Mouse (Mus musculus): ENCODE results near the gene Ankrd33b. TPM values are rescaled to one million over a fixed set of nuclear protein-coding genes. Genes with fewer than 3 reads are reported as not detected.

The Ankrd33b gene
- polyA plus RNA-seq, 1 experiment from 2014 or later: 1.0 TPM

DNA sequence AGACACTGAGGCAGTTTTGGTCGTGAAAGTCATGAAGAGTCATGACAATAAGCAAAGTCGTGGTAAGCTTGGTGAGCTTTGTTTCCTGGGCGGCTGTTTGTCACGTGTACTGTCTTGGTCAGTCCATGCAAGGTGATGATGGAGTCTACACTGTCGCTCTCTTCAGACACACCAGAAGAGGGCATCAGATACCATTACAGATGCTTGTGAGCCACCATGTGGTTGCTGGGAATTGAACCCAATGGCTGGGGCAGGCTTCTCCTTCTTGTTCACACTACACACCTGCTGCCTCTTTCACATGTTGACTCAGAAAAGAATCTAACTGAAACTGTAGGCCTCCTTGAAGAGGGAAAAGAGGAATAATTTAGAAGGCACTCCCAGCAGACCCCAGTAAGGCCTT lies 19.3 kb downstream of the Ankrd33b start:
- H3K9me3 ChIP-seq: no peaks in the 10 kb centered on the region
- H3K4me1 ChIP-seq: no peaks in the 10 kb centered on the region
- no peak overlapping the region for H3K9ac ChIP-seq
- no peak for ATAC-seq (ENCODE audit: low FRiP score, low read depth)
- WGBS: 79% methylated on average over 5 of the region's 5 CpGs
- H3K4me3 ChIP-seq: no peak overlapping the region
- no peak overlapping the region for H3K4me2 ChIP-seq (replicated peaks)
- no peak overlapping the region for H3K27ac ChIP-seq
- no peaks in the 10 kb centered on the region for H3K27me3 ChIP-seq (replicated peaks)
- H3K36me3 ChIP-seq: no peaks in the 10 kb centered on the region

DNA sequence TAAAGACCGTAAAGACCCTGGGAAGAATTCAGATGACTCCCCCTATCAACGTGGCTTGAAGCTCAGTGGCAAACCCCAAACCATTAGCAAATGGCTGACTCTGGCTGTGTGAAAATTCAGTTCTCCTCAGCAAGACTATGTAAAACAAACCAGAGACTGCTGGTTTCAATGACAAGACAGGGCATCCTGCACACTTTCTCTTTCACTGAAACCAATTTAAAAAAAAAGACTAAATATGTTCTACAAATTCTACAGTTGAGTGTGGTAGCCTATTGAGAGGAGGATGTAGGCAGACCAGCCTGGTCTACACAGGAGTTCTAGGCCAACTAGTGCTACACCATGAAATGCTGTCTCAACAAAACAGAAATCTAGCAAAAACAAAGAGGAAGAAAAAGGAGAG lies 21.0 kb downstream of the Ankrd33b start:
- no peak overlapping the region for H3K9ac ChIP-seq
- no peaks in the 10 kb centered on the region for H3K36me3 ChIP-seq
- no peak overlapping the region for H3K4me3 ChIP-seq
- 63% methylated on average over 2 of the region's 2 CpGs for WGBS
- H3K27me3 ChIP-seq (replicated peaks): no peaks in the 10 kb centered on the region
- peaks cover 9% of the 10 kb centered on the region; the same call in 1 of the 2 replicates for H3K4me1 ChIP-seq
- H3K4me2 ChIP-seq (replicated peaks): no peak overlapping the region
- no peaks in the 10 kb centered on the region for H3K9me3 ChIP-seq
- ATAC-seq (ENCODE audit: low FRiP score, low read depth): no peak
- H3K27ac ChIP-seq: no peak overlapping the region

GRCm38 (mm10) chr15:31345366-31345765 lies 22.2 kb downstream of the Ankrd33b start:
- ATAC-seq (ENCODE audit: low FRiP score, low read depth): no peak
- Histone ChIP-seq H3K27me3 (replicated peaks) (no peaks in the 10 kb centered on the region), H3K36me3 (no peaks in the 10 kb centered on the region), H3K4me2 (replicated peaks) (no peak overlapping the region), H3K27ac (no peak overlapping the region), H3K4me3 (no peak overlapping the region), H3K9ac (no peak overlapping the region), H3K4me1 (peaks cover 9% of the 10 kb centered on the region; the same call in 1 of the 2 replicates), H3K9me3 (no peaks in the 10 kb centered on the region)
- WGBS: 88% methylated on average over 9 of the region's 9 CpGs

DNA sequence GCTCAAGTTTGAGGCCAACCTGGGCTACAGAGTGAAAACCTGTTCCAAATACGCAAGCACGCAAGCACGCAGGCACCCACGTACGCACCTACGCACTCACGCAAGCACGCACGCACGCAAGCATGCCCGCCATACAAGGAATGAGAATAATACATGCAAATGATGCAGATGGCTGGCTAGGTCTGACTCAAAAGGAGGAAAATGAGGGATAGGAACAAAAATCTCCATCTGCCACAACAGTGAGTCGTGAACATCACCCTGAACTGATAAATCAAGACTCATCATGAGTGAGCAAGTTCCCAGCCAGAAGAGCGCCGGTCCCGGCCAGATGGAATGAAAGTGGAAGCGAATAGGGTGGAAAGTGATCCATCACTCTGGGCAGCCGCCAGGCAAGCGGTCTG lies 22.7 kb downstream of the Ankrd33b start:
- H3K4me2 ChIP-seq (replicated peaks): no peak overlapping the region
- H3K36me3 ChIP-seq: no peaks in the 10 kb centered on the region
- no peak overlapping the region for H3K4me3 ChIP-seq
- 80% methylated on average over 18 of the region's 18 CpGs for WGBS
- 0 out of 2 replicates have a peak, but pooled peaks have one; percentile 14 for ATAC-seq (ENCODE audit: low FRiP score, low read depth)
- H3K9me3 ChIP-seq: no peaks in the 10 kb centered on the region
- no peak overlapping the region for H3K27ac ChIP-seq
- no peaks in the 10 kb centered on the region for H3K27me3 ChIP-seq (replicated peaks)
- H3K9ac ChIP-seq: no peak overlapping the region
- H3K4me1 ChIP-seq: peaks cover 9% of the 10 kb centered on the region; the same call in 1 of the 2 replicates

DNA sequence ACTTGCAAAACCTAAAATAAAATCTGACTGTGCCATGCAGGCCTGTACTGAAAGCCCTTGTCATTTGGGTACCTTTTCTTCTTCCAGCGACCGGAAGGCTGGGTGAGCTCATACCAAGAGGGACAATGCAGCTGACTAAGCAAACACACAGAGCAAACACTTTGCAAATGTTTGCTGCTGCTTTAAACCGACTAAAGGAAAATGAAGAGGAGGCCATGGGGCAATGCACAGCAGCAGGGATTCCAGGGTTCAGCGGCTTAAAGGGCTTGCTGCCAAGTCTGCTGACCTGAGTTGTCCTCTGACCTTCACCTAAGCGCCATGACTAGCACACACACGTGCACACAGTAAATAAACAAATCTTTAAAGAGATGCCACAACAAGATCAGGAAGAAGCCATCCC lies 23.9 kb downstream of the Ankrd33b start:
- H3K27ac ChIP-seq: no peak overlapping the region
- no peak overlapping the region for H3K4me3 ChIP-seq

DNA sequence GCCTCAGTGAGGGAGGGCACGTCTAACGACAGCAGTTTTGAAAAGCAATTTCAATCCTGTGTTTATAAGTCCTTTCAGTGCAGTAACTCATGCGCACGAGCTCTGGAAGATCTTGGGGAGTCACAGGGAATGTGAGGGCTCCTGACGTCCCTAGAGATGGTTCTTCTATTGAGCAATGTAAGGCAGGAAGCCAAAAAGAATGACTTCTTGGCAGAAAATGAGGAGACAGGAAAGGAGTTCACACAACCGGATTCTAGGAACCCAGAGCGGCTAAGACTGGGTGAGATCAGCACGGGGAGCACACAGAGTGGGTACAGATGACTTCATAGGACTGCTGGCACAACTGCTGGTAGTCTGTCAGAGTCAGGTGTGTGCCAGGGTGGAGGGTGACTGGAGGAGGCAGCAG lies 25.0 kb downstream of the Ankrd33b start:
- H3K4me2 ChIP-seq (replicated peaks): no peak overlapping the region
- H3K9ac ChIP-seq: no peak overlapping the region
- no peak overlapping the region for H3K4me3 ChIP-seq
- no peaks in the 10 kb centered on the region for H3K9me3 ChIP-seq
- H3K36me3 ChIP-seq: no peaks in the 10 kb centered on the region
- H3K27me3 ChIP-seq (replicated peaks): no peaks in the 10 kb centered on the region
- peaks cover 9% of the 10 kb centered on the region; the same call in 1 of the 2 replicates for H3K4me1 ChIP-seq
- 48% methylated on average over 8 of the region's 8 CpGs for WGBS
- no peak for ATAC-seq (ENCODE audit: low FRiP score, low read depth)
- H3K27ac ChIP-seq: no peak overlapping the region

More for the DNA sequence above, 23.9 kb downstream of the Ankrd33b start:
- H3K27me3 ChIP-seq (replicated peaks): no peaks in the 10 kb centered on the region
- no peak overlapping the region for H3K4me2 ChIP-seq (replicated peaks)
- ATAC-seq (ENCODE audit: low FRiP score, low read depth): no peak
- H3K9ac ChIP-seq: no peak overlapping the region
- peaks cover 9% of the 10 kb centered on the region; the same call in 1 of the 2 replicates for H3K4me1 ChIP-seq
- WGBS: 36% methylated on average over 6 of the region's 6 CpGs
- H3K9me3 ChIP-seq: no peaks in the 10 kb centered on the region
- no peaks in the 10 kb centered on the region for H3K36me3 ChIP-seq

DNA sequence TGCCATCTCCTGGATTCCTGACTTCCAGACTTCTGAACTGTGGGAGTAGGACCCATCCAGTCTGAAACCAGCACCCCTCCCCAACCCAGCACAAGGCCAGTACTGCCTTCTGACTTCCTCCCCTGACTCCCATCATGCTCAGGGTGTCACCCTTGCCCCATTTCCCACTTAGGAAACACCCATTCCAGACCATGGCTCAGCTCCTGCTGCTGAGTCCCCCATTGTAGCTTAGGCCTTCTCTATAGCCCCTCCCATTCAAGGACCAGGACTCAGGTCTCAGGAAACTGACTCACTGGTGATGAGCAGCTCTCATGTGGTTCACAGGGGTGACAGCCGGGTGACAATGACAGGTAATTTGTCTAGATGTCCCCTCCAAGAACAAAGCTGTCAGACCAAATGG lies 25.5 kb downstream of the Ankrd33b start:
- H3K9ac ChIP-seq: no peak overlapping the region
- no peak overlapping the region for H3K4me3 ChIP-seq
- no peak overlapping the region for H3K4me2 ChIP-seq (replicated peaks)
- peaks cover 9% of the 10 kb centered on the region; the same call in 1 of the 2 replicates for H3K4me1 ChIP-seq
- WGBS: 15% methylated on average over 1 of the region's 1 CpGs
- no peaks in the 10 kb centered on the region for H3K9me3 ChIP-seq
- H3K36me3 ChIP-seq: no peaks in the 10 kb centered on the region
- no peak for ATAC-seq (ENCODE audit: low FRiP score, low read depth)
- H3K27ac ChIP-seq: no peak overlapping the region
- no peaks in the 10 kb centered on the region for H3K27me3 ChIP-seq (replicated peaks)

GRCm38 (mm10) chr15:31338656-31339291 lies 28.8 kb downstream of the Ankrd33b start:
- no peaks in the 10 kb centered on the region for H3K9me3 ChIP-seq
- no peaks in the 10 kb centered on the region for H3K36me3 ChIP-seq
- 82% methylated on average over 10 of the region's 10 CpGs for WGBS
- no peak for ATAC-seq (ENCODE audit: low FRiP score, low read depth)
- no peak overlapping the region for H3K4me3 ChIP-seq
- peaks cover 9% of the 10 kb centered on the region; the same call in 1 of the 2 replicates for H3K4me1 ChIP-seq
- no peak overlapping the region for H3K9ac ChIP-seq
- H3K27me3 ChIP-seq (replicated peaks): no peaks in the 10 kb centered on the region
- H3K4me2 ChIP-seq (replicated peaks): no peak overlapping the region
- H3K27ac ChIP-seq: no peak overlapping the region

DNA sequence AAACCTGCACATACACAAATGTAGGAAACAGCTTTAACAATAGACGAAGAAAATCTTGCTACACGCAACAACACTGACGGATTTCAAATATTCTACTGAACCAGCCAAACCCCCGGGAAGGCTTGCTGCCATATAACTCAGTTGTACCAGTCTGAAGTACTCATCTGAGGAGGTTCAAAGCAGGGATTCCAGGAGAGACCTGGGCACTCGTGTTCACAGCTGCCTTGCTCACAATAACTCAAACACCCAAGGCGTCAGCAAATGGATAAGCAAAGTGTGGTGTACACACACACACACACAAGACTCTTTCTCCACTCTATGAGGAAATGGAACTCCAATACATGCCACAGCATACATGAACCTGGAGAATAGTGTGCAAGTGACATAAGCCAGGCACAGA lies 29.5 kb downstream of the Ankrd33b start:
- no peak overlapping the region for H3K9ac ChIP-seq
- H3K4me2 ChIP-seq (replicated peaks): no peak overlapping the region
- H3K27ac ChIP-seq: no peak overlapping the region
- H3K36me3 ChIP-seq: no peaks in the 10 kb centered on the region
- no peak for ATAC-seq (ENCODE audit: low FRiP score, low read depth)
- no peaks in the 10 kb centered on the region for H3K27me3 ChIP-seq (replicated peaks)
- H3K4me3 ChIP-seq: no peak overlapping the region
- H3K9me3 ChIP-seq: no peaks in the 10 kb centered on the region
- 85% methylated on average over 6 of the region's 6 CpGs for WGBS
- peaks cover 9% of the 10 kb centered on the region; the same call in 1 of the 2 replicates for H3K4me1 ChIP-seq

GRCm38 (mm10) chr15:31337192-31337741 lies 30.3 kb downstream of the Ankrd33b start:
- no peak for ATAC-seq (ENCODE audit: low FRiP score, low read depth)
- Histone ChIP-seq H3K9ac (no peak overlapping the region), H3K9me3 (no peaks in the 10 kb centered on the region), H3K27ac (no peak overlapping the region), H3K4me3 (no peak overlapping the region), H3K36me3 (no peaks in the 10 kb centered on the region), H3K4me2 (replicated peaks) (no peak overlapping the region), H3K27me3 (replicated peaks) (no peaks in the 10 kb centered on the region), H3K4me1 (peaks cover 4% of the 10 kb centered on the region; the same call in 1 of the 2 replicates)
- WGBS: 89% methylated on average over 14 of the region's 14 CpGs

- Histone ChIP-seq H3K36me3 (no peaks in the 10 kb centered on the region), H3K4me1 (no peaks in the 10 kb centered on the region; the same call in 1 of the 2 replicates), H3K4me2 (replicated peaks) (no peak overlapping the region), H3K4me3 (no peak overlapping the region), H3K9ac (no peak overlapping the region), H3K27ac (no peak overlapping the region), H3K27me3 (replicated peaks) (no peaks in the 10 kb centered on the region), H3K9me3 (no peaks in the 10 kb centered on the region)
- no peak for ATAC-seq (ENCODE audit: low FRiP score, low read depth)
- 62% methylated on average over 4 of the region's 4 CpGs for WGBS
Observed at GRCm38 (mm10) chr15:31336685-31337084, 30.8 kb downstream of the Ankrd33b start.

DNA sequence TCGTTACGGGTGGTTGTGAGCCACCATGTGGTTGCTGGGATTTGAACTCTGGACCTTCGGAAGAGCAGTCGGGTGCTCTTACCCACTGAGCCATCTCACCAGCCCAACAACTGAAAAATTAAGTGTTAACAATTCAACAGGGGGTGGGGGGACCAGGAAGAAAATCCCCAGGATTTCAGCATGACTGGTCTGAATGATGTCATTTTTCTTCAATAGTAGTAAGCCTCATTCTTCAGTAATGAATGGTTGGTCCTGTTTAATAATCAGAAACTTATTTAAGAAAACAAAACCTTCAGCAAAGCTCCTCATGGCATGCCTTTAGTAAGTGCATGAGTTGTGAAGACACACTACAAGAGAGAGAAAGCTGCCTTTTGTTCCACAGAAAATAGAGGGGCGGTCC lies 32.7 kb downstream of the Ankrd33b start:
- no peak for ATAC-seq (ENCODE audit: low FRiP score, low read depth)
- H3K36me3 ChIP-seq: no peaks in the 10 kb centered on the region
- no peaks in the 10 kb centered on the region for H3K9me3 ChIP-seq
- H3K27ac ChIP-seq: no peak overlapping the region
- WGBS: 92% methylated on average over 5 of the region's 5 CpGs
- no peak overlapping the region for H3K9ac ChIP-seq
- no peak overlapping the region for H3K4me3 ChIP-seq
- H3K27me3 ChIP-seq (replicated peaks): no peaks in the 10 kb centered on the region
- no peak overlapping the region for H3K4me2 ChIP-seq (replicated peaks)
- H3K4me1 ChIP-seq: peaks cover 2% of the 10 kb centered on the region; the same call in 1 of the 2 replicates

All from neural tube, embryonic 12.5 days (tissue).